Comparison of ENCODE assay signal across 10 mouse cellular contexts in genomic region chr2:132652476-132652875, GRCm38 (mm10). TPM values are rescaled to one million over a fixed set of nuclear protein-coding genes. Genes with fewer than 3 reads are reported as not detected.
DNase-seq lines count a peak whose midpoint lies in the region; ATAC-seq lines count a peak whose summit lies in the region.
"Had no signal": no experiment of that assay in that cellular context is flagged by ENCODE, and none has a peak within 500 bp of the region (broad histone marks: within the 10 kb centered on the region; RNA-seq: fewer than 3 reads in every experiment).

No protein-coding gene starts in this region.

- no peaks in the 10 kb centered on the region for H3K36me3 ChIP-seq in midbrain, embryonic 14.5 days (ENCODE audit: control insufficient read depth, insufficient read depth, low read length)
- no peaks in the 10 kb centered on the region for H3K36me3 ChIP-seq in midbrain, embryonic 11.5 days (ENCODE audit: control insufficient read depth, insufficient read depth, low read length)
- no peaks in the 10 kb centered on the region for H3K36me3 ChIP-seq in kidney, embryonic 16.5 days (ENCODE audit: insufficient read depth, low read length)
- H3K36me3 ChIP-seq: midbrain, embryonic 12.5 days had no signal

- ATAC-seq in midbrain, embryonic 14.5 days (ENCODE audit: low FRiP score, low TSS enrichment), result no peak
- ATAC-seq in midbrain, embryonic 11.5 days (ENCODE audit: low FRiP score), result no peak
- peak; percentile 93 for ATAC-seq in kidney, embryonic 16.5 days (ENCODE audit: low FRiP score, low TSS enrichment)

- no peak overlapping the region for H3K27ac ChIP-seq in midbrain, embryonic 14.5 days (replicated peaks; ENCODE audit: low read depth, low read length)
- H3K27ac ChIP-seq in midbrain, embryonic 11.5 days (ENCODE audit: low read depth, low read length), result no peak overlapping the region
- H3K27ac ChIP-seq in kidney, embryonic 16.5 days (ENCODE audit: low read length), result peak overlapping the region; percentile 51; the same call in 1 of the 2 replicates
- H3K27ac ChIP-seq: left cerebral cortex, adult 2 months; midbrain, embryonic 12.5 days had no signal

- no peak overlapping the region for H3K4me2 ChIP-seq in midbrain, embryonic 14.5 days (ENCODE audit: low read length)
- no peak overlapping the region for H3K4me2 ChIP-seq in midbrain, embryonic 11.5 days
- H3K4me2 ChIP-seq in kidney, embryonic 16.5 days (replicated peaks; ENCODE audit: low read depth, low read length), result no peak overlapping the region
- H3K4me2 ChIP-seq: midbrain, embryonic 12.5 days had no signal

- H3K27me3 ChIP-seq in midbrain, embryonic 14.5 days (ENCODE audit: control insufficient read depth, insufficient read depth, low read length), result no peaks in the 10 kb centered on the region
- no peaks in the 10 kb centered on the region for H3K27me3 ChIP-seq in midbrain, embryonic 11.5 days (ENCODE audit: control insufficient read depth, insufficient read depth, low read length)
- no peaks in the 10 kb centered on the region for H3K27me3 ChIP-seq in kidney, embryonic 16.5 days (ENCODE audit: insufficient read depth, low read length)
- H3K27me3 ChIP-seq: midbrain, embryonic 12.5 days had no signal

- no peak overlapping the region for H3K4me3 ChIP-seq in midbrain, embryonic 14.5 days (replicated peaks; ENCODE audit: low read depth, low read length)
- H3K4me3 ChIP-seq in midbrain, embryonic 11.5 days (ENCODE audit: low read depth, low read length), result no peak overlapping the region
- no peak overlapping the region for H3K4me3 ChIP-seq in kidney, embryonic 16.5 days (ENCODE audit: low read length)
- H3K4me3 ChIP-seq: left cerebral cortex, adult 2 months; midbrain, embryonic 12.5 days had no signal

- no peaks in the 10 kb centered on the region for H3K4me1 ChIP-seq in midbrain, embryonic 14.5 days (ENCODE audit: control insufficient read depth, insufficient read depth, low read length)
- H3K4me1 ChIP-seq in midbrain, embryonic 11.5 days (ENCODE audit: control insufficient read depth, insufficient read depth, low read length), result no peaks in the 10 kb centered on the region
- H3K4me1 ChIP-seq in kidney, embryonic 16.5 days (ENCODE audit: insufficient read depth, low read length), result 0 out of 2 replicates have a peak, but pooled peaks cover 6% of the 10 kb centered on the region
- H3K4me1 ChIP-seq: midbrain, embryonic 12.5 days had no signal

- DNase-seq in midbrain, embryonic 14.5 days, result peak; percentile 31
- DNase-seq in midbrain, embryonic 11.5 days (ENCODE audit: low spot score, missing footprints), result no peak
- peak; percentile 65 for DNase-seq in embryo, embryonic 10.5 days (ENCODE audit: low spot score)
- peak; percentile 64 for DNase-seq in retina, postnatal 1 day
- DNase-seq in testis, postnatal 10 days (ENCODE audit: low spot score), result no peak
- DNase-seq in natural killer cell, adult 2 months (ENCODE audit: low spot score in 2 of 2), result no peak
- DNase-seq: cerebellum, adult 2 months had no signal

- no peaks in the 10 kb centered on the region for H3K9me3 ChIP-seq in midbrain, embryonic 14.5 days (ENCODE audit: control insufficient read depth, low read length)
- H3K9me3 ChIP-seq in midbrain, embryonic 11.5 days (ENCODE audit: control insufficient read depth, low read length), result no peaks in the 10 kb centered on the region
- H3K9me3 ChIP-seq in kidney, embryonic 16.5 days (ENCODE audit: low read length), result no peaks in the 10 kb centered on the region
- H3K9me3 ChIP-seq: midbrain, embryonic 12.5 days had no signal

- WGBS in midbrain, embryonic 14.5 days, result 57% methylated on average over 10 of the region's 10 CpGs
- WGBS in midbrain, embryonic 11.5 days, result 68% methylated on average over 10 of the region's 10 CpGs
- WGBS in kidney, embryonic 16.5 days, result 14% methylated on average over 10 of the region's 10 CpGs

- no peak overlapping the region for H3K9ac ChIP-seq in midbrain, embryonic 14.5 days (replicated peaks; ENCODE audit: low read length)
- H3K9ac ChIP-seq in midbrain, embryonic 11.5 days (ENCODE audit: low read length), result no peak overlapping the region
- 0 out of 2 replicates have a peak overlapping the region, but pooled peaks have one; percentile 22 for H3K9ac ChIP-seq in kidney, embryonic 16.5 days (replicated peaks; ENCODE audit: low read length)
- H3K9ac ChIP-seq: midbrain, embryonic 12.5 days had no signal

RNA-seq across cellular contexts. Expression of gene Shld1, which starts 34.3 kb away (rescaled TPM):
- 23.3 and 26.2 TPM in 2 replicates for polyA plus RNA-seq in midbrain, embryonic 14.5 days (2014; fragmentation: Nextera tagmentation; extraction: Ambion mirVana)
- polyA plus RNA-seq in midbrain, embryonic 11.5 days (2014; fragmentation: Nextera tagmentation; extraction: Ambion mirVana), result 17.9 and 20.5 TPM in 2 replicates
- polyA plus RNA-seq in kidney, embryonic 16.5 days (2015; fragmentation: Nextera tagmentation; extraction: Ambion mirVana), result 13.0 and 14.5 TPM in 2 replicates

Comparison
In these comparisons a context has a peak if more than half of its experiments do, and no peak if none do; other contexts are left out.
1. DNase-seq: peak in midbrain, embryonic 14.5 days (single experiment), embryo, embryonic 10.5 days (single experiment) and retina, postnatal 1 day (single experiment); none in midbrain, embryonic 11.5 days (single experiment), testis, postnatal 10 days (single experiment) and natural killer cell, adult 2 months (0 of 2).